Mouse (Mus musculus): ENCODE measurements around the gene Lca5l.
"Not testable (repeated sequence)": the region's sequence is repeated elsewhere in the genome, so short reads cannot be mapped to it uniquely, and the experiment has no call there.

The Lca5l gene

GRCm38 (mm10) chr16:96165723-96166264 is 26.3 kb downstream of the Lca5l start:
- DNase-seq: no peak

DNA sequence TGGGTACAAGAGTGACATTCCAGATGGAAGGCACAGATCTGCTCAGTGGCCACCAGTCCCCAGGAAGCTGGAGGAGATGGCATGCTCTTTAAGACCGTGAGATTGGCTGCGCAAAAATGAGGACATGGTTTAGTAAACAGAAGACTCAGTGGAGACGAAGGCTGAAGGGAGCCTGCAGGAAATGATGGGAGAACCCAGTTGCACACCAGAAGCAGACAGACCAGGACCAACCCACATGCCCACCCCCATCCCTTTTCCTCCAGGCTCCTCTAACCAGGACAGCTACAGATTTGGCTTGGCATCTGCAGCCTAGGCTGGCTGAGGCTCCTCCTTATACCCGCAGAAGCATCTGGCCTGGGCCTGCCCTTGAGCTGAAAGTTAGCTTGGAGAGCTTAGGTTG is 30.7 kb downstream of the Lca5l start:
- no peak for DNase-seq

GRCm38 (mm10) chr16:96160927-96161326 is 31.1 kb downstream of the Lca5l start:
- no peak for DNase-seq

- no peak for DNase-seq
Measured at GRCm38 (mm10) chr16:96159794-96160346, 32.2 kb downstream of the Lca5l start.

DNA sequence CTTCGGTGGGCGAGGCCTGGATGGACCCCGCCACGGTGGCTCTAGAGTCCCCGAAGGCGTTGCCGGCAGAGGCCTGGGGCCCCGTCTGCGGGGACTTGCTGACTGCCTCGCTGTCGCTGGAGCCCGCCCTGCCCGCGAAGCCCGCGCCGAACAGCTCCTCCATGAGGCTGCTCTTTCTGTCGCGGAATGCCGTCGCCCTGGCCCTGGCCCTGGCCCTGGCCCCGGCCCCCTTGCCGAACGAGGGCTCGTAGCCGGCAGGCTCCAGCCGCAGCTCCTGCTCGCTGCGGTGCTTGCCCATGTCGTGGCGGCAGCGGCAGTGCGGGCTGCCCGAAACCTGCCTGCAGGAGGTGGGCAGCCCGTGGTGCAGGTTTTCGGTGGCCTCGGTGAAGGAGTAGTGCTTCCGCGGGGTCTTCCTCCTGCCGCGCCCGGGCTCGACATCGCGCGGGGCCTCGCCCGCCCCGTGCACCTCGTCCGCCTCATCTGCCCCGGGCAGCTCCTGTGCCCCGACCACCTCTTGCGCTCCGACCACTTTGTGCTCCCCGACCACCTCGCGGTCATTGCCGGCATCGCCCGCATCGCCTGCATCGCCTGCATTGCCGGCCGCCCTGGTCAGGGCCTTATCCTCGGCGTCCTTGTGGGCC is 32.9 kb downstream of the Lca5l start:
- DNase-seq: peak in 1 of 2 experiments; percentile 32

GRCm38 (mm10) chr16:96158511-96159080 is 33.5 kb downstream of the Lca5l start:
- no peak for DNase-seq

DNA sequence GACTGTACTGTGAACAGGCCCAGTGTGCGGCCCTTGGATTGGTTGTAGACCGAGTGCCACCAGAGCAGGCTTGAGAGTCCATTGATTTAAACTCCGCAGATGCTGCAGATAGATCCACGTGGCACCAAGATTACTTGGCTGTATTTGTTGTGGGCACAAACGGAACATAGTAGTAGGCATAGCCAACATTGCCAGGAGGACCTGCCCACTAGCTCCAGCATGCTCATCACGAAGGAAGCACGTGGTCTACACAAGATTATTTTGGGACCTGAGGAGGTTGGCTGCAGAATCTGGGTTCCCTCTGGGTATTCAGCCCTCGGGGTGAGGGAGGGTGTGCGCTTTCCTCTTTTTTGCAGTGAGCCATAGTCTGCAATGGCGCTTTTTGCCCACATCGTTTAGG is 34.9 kb downstream of the Lca5l start:
- DNase-seq: no peak

- DNase-seq: no peak
Measured at GRCm38 (mm10) chr16:96156019-96156418, 36.1 kb downstream of the Lca5l start.

DNA sequence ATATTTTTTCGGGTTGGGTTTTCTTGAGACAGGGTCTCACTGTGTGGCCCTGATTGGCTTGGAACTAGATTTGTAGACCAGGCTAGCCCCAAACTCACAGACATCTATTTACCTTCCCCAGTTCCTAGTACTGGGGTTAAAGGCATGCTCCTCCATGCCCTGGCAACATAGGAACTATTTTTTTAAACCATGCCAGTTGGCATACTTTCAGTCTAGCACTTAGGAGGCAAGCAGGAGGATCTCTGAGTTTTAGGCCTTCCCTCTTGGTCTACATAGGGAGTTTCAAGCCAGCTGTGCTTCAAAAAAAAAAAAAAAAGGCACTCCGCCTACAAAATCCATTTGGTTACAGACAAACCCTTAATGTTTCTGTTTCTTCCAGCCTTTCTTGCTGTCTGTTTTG is 37.6 kb downstream of the Lca5l start:
- no peak for DNase-seq

DNA sequence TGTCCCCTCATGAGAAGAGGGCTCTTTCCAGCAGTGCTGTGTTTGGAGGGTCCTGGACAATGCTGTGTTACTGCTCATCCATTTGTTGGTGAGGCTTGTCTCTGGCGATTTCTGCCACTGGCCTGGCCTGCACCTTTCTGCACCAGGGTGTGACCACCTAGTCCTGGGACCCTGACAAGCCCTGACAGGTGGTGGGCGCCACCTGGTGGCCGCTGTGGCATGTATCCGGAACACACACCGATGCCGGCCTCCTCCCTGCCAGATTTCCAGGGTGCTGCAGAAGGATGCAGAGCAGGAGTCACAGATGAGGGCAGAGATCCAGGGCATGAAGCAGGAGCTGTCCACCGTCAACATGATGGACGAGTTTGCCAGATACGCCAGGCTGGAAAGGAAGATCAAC is 40.5 kb downstream of the Lca5l start:
- DNase-seq: peak; percentile 36 to 65

DNA sequence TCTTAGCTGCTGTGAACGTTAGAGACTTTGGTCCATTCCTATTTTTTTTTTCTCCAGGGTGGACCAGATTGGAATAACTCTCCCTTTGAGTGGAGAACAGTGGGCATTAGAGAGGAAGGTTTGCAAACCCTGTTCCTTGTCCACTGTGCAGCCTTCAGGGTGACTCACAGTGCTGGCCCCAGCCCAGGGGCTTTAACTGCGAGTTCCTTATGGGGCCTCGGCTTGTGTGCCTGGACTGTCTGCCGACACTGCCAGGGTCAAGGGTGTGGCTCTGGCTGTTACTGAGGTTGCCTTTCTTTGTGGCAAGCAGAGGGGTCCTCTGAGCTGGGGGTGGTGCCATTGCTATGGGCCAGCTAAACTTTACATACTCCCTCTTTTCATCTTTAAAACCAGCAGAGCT is 41.1 kb downstream of the Lca5l start:
- no peak for DNase-seq

DNA sequence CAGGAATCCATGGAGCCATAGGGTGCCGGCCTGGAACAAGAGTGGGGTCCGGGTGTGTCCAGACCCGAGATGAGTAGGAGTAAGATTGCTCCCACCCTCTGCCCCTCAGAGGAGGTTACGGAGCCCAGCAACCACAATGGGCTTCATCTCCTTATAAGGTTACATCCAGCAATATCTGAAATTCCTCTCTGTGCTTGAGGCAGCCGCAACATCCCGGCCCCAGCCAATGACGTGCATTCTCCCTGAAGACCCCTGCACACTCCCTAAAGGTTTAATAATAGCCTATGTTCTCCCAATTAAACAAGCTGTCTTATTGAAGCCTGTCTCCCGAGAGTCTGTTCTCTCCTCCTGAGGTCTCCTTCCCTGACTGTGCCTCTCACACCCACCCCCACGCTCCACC is 42.8 kb downstream of the Lca5l start:
- DNase-seq: no peak

DNA sequence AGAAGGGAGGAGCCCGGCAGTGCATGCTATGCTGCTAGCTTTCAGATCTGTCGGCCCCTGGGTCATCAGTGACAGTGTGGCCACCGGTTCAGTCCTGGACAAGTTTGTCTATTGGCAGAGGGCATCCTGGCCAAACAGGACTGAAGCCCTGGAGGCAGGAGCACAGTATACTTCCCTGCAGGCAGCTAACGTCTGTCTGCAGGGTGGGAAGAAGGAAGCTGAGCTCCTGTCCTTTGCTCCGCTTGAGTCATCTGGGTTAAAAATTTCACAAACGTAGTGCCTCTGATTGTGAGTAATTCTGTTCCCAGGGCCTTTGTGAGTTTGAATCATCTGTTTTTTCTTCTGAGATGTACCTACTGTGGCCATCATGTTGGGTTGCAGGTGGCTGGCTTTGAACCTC is 43.2 kb downstream of the Lca5l start:
- no peak for DNase-seq

GRCm38 (mm10) chr16:96145814-96146213 is 46.3 kb downstream of the Lca5l start:
- no peak for DNase-seq

DNA sequence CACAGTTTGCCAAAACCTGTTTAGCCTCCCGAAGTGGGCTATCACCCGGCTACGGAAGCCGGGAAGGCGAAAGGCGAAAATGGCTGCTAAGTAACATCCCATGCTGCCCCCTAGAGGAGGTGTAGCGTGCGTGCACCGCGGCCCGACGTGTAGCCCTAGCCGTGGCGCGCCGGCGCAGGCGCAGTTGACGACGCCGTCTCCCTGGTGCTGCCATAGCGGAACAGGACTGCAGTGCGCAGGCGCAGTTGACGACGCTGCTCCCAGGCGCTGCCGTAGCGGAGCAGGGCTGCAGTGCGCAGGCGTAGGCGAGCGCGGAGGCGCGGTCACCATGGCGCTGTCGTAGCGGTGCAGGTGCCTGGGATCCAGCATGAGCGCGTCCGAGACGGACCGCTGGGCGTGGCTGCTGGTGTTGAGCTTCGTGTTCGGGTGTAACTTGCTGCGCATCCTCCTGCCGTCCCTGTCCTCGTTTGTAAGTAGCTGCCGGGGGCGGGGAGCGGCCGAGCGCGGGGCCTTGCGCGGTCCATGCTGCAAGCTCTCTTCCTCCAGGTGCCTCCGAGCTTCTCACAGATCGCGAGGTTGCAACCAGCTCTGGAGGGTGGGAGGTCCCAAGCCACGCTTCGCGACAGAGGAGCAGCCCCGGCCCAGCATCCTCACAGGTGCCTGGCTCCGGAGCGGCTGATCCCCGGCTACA is 46.8 kb downstream of the Lca5l start, which contains the start of gene Wrb:
Wrb (plus strand) TSS at position 298 of the 691 bp plus-strand sequence.
- peak; percentile 99 for DNase-seq

- DNase-seq: not testable (repeated sequence)
Measured at GRCm38 (mm10) chr16:96144748-96145109, 47.3 kb downstream of the Lca5l start.

DNA sequence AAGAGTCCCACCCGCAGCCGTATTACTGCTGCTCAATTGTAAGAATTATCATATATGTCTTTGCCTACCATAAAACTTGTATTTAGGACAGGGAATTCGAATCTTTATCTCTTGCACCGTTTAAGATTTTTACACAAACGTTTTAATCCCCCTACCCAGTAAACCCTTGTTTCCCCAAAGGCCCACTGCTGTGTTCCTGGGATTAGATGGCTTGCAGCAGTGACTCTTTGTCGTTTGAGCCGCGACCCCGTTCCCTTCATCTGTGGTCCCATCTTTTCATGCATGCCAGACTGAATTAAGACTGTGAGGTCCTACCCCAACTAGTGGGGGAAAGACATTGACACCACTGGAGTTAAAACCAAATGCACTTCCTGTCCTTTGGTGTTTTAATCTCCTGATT is 63.6 kb downstream of the Lca5l start:
- DNase-seq: no peak

DNA sequence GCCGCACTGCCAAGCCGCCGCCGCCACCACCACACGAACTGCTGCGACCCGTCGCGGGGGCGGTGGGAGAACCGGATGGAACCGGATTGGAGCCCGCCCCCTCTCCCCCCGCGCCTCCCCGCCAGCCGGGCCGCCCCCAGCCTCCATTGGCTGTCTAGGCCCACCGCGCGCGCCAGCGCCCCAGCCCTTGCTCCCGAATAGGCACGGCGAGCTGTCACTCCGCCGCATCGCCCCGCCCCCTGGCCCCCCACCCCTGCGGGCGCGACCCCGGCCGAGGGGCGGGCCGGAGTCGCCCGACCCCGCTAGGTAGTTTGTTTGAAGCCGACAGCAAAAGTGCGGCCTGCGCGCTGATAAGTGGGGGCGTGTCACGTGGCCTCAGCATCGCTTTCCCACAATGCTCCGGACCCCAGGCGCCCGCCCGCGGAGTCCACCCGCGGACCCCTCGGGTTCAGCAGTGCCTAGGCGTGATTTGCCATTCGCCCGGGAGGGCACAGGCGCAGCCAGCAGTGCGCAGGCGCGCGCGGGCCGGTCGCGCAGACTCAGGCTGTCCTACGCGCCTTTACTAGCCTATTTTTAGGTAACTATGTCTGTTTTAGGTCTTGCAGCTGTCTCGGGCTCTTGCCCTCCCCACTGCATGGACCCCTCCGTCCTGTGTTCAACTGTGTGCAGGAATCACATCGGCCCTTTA is 64.3 kb downstream of the Lca5l start, which contains the start of gene Hmgn1:
Hmgn1 (minus strand) TSS at position 73 of the 688 bp plus-strand sequence.
- DNase-seq: peak; percentile 96 to 98

- no peak for DNase-seq
Measured at GRCm38 (mm10) chr16:96127288-96127656, 64.8 kb downstream of the Lca5l start.

GRCm38 (mm10) chr16:96126684-96127171 is 65.3 kb downstream of the Lca5l start:
- peak in 1 of 2 experiments; percentile 13 for DNase-seq

- no peak for DNase-seq
Measured at GRCm38 (mm10) chr16:96120022-96120623, 71.9 kb downstream of the Lca5l start.

- no peak for DNase-seq
Measured at GRCm38 (mm10) chr16:96114729-96115128, 77.3 kb downstream of the Lca5l start.

Measured in kidney, adult 8-10 months (tissue).